Mouse (Mus musculus): Measurements from ENCODE around the gene Gm10762.

DNA sequence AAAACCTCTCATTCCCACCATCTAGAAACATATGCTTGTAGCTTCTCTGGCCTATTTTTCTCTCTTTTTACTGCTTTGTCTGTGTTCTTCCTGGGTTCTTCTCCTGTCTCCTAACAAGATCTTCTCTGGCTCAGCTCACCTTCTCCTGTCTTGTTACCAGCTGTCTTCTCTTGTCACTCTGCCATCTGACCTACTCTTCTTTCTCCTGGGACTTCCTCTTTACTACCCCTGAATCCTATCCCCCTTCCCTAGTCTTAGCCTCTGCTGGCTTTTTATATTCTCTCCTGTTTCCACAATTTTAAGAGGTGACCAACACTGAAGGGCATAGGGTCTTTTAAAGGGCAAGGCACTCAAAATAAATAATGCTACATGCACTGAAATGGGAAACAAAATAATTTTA is 37.3 kb upstream of the Gm10762 start:
- TF ChIP-seq CTCF (conservative IDR thresholded peaks at IDR 0.05; ENCODE audit: low read length) = no peak
- no peak for TF ChIP-seq POU5F1 (IDR thresholded peaks at IDR 0.05; ENCODE audit: borderline replicate concordance, low read length)
- no peak for TF ChIP-seq NANOG (IDR thresholded peaks at IDR 0.05; ENCODE audit: borderline replicate concordance, low read length)
